Mouse (Mus musculus) skeletal muscle tissue, adult 2 months (tissue): ENCODE data around the gene Olfr911-ps1.

Experiments
- DNase-seq: peaks from one replicate; pipeline ENCODE4 v3.0.0-alpha.2; 2012; ENCODE audit warnings: low read depth, low spot score

The Olfr911-ps1 gene

GRCm38 (mm10) chr9:38521280-38521679, at the start of gene Olfr911-ps1:
Gene Olfr911-ps1, plus strand, starts transcription at chr9:38521580.
- DNase-seq: no peak

DNA sequence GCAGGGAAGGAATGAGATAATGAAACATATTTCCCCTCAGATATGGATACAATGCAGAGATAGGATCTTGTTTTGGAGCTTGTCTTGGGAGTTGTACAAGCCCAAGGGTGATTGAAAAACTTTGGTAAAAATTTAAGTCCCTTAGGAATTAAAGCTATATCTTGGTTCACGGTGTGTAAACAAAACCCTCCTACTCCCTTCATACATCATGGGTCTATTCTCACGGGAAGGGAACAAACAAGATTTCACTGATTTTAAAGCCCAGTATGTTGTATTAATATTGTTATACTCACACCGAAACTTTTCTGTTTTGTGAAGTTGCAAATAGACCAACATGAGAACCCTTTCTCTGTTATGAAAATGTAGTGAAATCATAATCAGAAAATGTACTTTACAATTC, 34.6 kb upstream of the Olfr911-ps1 start, which contains the start of gene Olfr906:
Olfr906 (plus strand) TSS at position 301 of the 400 bp plus-strand sequence.
- DNase-seq: no peak

GRCm38 (mm10) chr9:38495501-38495900, 25.9 kb upstream of the Olfr911-ps1 start, which contains the start of gene Olfr907:
Gene Olfr907, plus strand, starts transcription at chr9:38495801.
- DNase-seq: no peak

DNA sequence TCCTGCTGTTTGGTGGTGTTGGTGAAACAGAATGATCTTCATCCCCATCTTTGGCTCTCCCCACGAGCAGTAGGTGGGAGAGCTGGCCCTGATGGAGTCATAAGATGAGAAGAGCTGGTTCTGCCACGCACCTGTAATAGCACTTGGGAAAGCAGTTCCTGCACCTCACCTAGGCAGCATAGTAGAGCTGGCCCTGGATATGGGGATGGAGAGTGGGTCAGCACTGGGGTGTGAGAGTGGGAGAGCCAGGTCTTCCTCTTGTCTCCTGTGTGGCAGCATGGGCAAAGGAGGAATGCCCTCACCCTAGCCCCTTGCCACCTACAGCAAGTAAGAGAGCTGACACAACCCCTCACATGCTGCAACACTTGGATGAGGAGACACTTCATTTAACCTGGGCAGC, 9.0 kb upstream of the Olfr911-ps1 start:
- DNase-seq: no peak

DNA sequence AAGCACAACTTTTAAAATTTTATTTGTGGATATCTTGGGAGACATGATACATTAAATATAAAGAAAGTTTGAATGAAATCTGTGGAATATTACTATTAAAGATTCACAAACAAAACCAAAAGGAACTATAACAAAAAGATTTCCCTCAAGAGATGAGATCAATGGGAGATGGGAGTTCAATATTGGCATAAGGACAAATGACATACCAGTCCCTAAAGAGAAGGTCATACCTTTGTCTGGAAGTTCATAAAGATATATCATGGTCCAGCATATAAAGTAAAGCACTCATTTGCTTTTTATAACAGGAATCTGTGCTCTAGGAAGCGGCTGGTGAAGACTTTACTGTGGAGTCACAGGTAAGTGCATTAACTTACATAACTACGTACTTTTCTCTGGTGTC, 16.2 kb downstream of the Olfr911-ps1 start, which contains the start of gene Olfr910:
Olfr910 (plus strand) TSS at position 301 of the 400 bp plus-strand sequence.
- no peak for DNase-seq
